Mouse (Mus musculus): Measurements from ENCODE around the gene Shtn1. TPM values are rescaled to one million over a fixed set of nuclear protein-coding genes. Genes with fewer than 3 reads are reported as not detected.

The Shtn1 gene
- total RNA-seq (2021): 1 to 10 TPM; 1.0 to 1.1 TPM
- long read RNA-seq, experiment 1: 0 reads
- long read RNA-seq, experiment 2, partial matches to known transcripts: 0 of 1 reads
- long read RNA-seq, experiment 2, other reads (novel, unspliced or antisense): 1 of 1 reads

DNA sequence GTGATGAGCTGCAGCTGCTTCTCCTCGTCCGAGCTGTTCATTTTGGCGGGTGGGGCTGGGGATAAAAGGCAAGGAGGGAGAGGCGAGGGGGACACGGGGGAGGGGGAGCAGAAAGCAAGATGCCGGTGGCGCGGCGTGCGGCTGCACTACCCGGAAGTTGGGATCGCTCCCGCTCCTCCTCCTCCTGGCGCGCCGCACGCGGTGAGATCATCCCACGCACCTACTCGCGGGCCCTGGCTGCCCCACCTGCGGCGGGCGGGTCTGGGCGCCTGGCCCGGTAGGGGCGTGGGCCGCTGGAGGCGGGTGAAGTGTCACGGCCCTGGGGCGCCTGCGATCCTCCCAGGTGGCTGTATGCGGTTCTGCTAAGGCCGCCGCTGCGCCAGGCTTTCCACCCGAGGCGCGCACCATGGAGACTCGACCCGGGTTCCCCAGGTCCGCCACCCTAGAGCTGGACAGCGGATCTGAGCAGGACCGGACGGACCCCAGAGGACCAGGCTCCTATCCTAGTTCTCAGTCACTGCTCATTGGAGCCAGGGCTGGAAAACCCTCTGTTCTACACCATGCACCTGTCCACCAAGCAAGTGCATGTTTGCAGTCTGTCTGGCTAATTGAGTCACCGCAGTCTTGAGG is at the start of gene Shtn1:
TSS of gene Shtn1 (minus strand) at position 629 of the 630 bp plus-strand sequence.
- DNase-seq: peak; percentile 7

DNA sequence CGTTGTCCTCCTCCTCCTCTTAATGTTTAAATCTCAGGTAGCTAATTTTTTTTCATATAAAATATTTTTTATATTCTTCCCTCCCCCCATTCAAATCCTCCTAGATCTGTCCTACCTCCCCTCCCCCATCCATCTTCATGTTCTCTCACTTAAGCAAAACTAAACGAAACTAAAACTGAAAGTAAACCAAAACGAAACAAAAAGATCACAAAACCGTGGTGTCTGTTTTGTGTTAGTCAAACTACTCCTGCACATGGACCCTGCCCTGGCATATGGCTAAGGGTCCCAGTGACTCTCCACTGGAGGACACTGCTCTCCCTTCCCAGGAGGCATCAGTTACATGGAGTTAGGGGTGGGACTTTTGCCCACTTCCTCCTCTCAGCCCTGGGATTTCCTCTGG is 38.3 kb upstream of the Shtn1 start:
- no peak for DNase-seq

DNA sequence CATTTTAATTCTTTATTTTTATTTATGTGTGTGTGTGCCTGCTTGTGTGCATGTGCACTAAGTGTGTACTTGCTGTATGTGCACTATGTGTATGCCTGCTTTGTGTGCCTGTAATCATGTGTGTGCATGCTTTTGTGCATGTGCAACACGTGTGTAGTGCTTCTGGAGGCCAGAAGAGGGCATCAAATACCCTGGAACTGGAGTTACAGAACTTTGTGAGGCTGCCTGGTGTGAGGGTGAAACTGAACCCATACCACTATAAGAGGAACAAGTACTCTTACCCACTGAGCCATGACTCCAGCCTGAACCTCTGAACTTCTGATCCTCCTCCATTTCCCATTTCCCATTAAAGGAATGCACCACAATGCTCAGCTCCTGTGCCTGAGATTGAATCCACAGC is 34.0 kb upstream of the Shtn1 start:
- no peak for DNase-seq

DNA sequence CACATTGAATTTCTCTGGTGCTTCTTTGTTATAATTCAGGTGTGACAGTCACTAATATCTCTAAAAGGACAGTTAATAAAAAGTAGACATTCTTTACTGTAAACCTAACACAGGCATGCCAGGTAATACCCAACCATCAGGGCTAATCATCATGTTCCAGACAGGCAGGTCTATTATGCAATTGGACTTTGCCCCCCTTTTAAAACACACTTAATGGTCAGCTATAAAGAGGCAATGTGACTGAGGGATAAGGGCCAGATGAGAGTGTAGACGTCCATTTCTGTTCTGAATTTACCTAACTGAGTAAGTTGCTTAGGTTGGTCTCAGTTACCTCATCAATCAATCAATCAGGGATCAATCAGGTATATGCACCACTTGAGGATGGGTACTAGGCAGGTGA is 22.4 kb upstream of the Shtn1 start:
- no peak for DNase-seq

DNA sequence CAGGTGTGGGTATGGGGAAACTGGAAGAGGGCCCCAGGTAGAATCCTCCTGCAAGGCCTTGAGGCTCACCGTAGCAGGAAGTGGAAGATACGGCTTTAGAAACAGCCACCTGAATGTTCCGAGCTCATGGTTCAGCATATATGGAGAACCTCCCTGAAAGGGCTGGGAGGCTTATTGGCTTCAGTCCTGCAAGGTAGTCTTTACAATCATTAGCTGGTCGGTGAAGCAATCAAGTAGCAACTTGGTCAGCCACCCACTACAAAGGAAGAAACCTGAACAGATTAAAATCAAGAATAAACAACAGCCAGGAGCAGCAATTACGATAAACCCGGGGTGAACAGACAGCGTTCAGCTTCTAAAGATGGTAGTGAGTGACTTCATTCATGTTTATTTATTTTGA is 16.4 kb upstream of the Shtn1 start:
- no peak for DNase-seq

DNA sequence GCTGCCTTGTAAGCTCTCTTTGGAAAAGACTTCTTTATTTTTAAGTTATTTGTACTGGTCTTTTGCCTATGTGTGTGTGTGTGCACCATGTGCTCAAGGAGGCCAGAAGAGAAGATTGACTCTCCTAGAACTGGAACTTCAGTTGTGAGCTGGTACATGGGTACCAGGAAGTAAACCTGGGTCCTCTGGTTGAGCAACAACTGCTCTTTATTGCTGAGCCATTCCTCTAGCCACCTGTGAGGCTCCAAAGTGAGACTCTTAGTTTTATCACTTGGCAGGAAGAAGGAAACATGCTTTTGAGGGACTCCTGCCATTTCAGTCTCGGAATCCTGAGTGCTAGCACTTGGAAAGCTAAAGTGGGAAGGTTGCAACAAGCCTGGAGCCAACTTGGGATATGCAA is 14.4 kb upstream of the Shtn1 start:
- DNase-seq: no peak

DNA sequence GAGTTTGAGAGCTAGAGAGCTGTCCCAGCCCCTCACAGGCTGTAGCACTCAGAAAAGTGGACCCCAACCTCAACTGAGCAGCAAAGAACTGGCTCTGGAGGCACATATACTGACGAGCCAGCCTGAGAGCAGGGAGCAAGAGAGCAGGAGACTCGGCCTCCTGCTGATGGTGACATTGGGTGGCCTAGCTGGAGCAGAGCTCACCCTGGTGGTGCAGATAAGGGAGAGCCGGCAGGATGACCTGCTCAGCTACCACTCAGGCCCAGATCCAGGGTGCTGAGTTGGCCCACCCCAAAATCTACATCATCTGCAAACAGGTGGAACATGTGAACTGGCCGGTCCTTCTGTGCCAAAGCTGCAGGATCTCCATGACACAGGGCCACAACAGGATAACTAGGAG is 8.4 kb upstream of the Shtn1 start:
- DNase-seq: no peak

DNA sequence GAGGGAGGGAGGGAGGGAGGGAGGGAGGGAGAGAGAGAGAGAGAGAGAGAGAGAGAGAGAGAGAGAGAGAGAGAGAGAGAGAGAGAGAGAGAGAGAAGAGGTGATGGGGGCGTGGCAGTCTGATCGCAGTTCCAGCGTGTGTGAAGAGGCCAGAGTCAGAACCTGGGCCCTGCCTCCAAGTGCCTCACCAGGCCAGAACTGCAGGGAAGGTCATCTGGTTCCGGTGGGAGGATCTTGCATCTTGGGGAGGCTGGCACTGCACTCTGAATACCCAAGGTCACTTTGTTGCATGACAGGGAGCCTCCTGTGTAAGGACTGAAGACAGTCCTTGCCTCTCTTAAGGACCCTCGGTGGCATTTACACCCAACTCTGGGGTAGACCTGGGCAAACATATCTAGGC is 231 bp upstream of the Shtn1 start:
- DNase-seq: no peak

DNA sequence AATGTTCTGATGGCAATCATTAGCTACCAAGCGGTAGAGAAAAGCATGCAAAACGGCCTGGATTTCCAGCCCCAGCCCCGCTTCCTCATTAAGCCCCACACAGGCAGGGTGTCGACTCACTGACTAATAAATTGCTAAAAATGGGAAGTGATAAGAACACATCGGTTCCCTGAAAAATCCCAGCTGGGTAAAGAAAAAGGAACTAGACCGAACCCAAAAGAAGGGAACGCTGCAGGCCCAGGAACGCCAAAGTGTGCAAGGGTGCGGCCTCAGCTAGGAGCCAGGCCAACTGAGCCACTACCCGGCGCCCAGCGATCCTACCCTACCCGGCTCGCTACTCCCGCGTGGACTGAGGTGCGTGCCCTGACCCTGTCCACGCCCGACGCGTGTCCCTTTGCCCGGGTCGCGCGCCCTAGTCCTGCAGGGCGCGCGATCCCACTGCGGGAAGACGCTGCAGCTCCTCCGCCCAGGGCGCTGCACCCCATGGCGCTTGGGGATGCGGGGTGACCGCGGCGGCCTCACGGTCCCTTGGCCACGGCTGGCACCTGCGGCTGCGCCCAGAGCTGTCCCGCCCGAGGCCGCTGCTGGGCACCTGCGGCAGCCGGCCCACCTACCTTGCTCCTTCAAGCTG is 944 bp downstream of the Shtn1 start:
- DNase-seq: no peak

DNA sequence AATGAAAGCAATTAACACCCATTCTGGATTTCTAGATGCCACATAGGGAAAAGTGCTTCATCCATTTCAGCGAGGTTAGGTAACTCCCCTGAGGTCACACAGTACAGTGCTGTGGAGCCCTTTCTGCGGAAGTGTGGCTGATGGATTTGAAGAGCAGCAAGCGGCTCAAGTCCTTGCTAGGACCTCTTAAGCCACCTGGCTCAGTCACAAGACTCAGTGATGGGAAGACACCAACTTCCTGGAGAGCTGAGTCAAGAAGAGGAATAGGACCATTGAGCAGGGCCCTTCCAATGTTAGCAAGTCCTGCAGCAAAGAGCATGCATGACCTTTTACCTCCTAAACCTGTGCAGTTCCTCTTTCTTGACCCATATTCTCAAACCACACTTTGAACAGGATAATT is 1.5 kb downstream of the Shtn1 start:
- no peak for DNase-seq

DNA sequence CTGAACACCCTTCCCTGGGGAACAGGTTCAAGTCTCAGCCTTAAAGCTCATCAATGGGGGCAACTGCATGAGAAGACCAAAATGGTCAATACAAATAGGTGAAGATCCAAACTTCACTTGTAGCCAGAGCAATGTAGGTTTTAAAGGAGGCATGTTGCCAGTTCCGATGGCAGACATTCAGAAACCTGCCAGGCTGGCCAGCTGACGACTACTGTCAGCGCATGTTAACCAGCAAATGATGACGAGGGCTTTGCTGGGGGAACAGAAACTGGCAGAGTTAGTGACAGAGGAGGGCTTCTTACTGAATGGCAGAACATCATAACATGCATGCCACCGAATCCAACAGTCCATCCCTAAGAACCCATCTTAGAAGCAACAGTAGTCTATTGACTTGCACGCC is 2.9 kb downstream of the Shtn1 start:
- DNase-seq: no peak

DNA sequence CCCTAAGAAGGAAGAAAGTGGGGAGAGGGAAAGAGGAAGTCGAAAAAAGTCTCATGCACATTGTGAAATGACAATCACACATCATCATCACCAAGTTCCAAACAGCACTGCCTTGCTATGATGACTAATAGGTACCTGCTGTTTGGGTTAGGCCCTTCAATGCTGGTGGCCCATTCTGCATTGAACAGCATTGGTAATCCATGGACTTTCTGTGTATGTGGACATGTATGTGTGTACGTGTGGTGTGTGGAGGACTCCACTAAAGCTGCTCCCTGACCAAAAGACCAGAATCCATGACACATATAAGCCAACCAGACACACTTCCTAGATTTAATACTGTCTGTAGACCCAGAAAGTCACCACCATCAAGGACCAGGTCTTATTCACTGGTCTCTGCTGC is 3.9 kb downstream of the Shtn1 start:
- no peak for DNase-seq

DNA sequence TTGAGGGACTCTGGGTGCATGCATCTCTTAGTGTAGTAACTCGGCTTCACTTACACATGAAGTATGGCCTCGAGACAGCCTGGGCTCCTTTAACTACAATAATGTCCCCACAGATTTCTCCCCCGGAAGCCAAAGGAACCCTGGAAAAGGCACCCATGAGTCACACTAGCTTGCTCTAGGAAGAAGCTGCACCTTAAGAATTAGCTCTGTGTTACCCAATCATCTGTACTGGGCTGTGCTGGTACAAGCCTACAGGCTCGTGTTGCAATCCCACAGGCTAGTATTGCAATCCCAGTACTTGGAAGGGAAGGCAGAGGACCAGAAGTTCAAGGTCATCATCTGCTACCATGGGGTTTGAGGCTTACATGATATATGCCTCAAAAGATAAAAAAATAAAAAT is 4.5 kb downstream of the Shtn1 start:
- DNase-seq: no peak

DNA sequence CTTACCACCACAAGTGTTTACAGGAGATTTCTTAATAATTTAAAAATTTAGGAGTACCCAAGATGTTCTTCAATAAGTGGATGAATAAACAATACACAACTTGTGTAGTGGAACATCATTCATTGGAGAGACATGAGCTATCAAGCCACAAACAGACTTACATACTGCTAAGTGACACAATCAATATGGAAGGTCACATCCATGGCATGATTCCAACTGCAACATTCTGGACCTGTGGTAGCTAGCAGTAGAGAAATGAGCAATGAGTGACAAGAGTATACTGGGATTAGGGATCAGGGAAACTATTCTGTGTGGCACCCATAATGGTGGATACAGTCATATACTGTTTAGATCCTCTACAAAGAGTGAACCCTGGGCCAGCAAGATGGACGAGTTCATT is 8.2 kb downstream of the Shtn1 start:
- no peak for DNase-seq

DNA sequence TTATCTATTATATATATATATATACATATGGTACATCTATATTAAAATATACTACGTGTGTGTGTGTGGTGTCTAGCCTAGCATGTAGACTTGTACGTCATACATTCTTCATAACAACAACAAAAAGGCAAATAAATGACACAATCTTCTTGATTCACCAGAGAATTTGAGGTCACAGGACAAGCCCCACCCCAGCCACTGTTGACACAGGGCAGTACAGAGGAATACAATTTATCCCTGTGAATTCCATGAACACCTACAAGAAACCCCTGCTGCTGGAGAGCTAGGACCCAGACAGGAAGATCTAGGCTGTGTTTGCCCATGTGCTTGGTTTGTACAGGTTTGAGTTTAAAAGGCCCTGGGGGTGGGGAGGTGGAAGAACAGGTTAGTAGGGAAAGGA is 9.2 kb downstream of the Shtn1 start:
- no peak for DNase-seq

DNA sequence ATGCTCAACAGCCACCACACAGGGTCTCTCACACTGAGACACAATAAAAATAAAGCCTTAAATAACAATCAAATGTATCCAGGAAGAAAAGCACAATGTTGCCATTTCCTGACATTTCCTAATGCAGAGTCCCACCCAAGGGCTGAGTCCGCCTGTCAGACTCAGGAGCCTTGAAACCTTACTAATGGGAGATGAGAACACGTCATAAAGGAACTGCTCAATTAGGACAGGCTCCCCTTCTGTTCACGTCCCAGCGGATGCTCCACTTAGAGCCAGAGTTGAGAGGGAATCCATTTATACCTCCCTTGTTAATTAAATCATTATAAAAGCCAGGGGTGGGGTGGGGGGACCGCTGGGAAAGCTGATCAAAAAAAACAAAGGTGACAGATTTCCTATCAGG is 9.8 kb downstream of the Shtn1 start:
- no peak for DNase-seq

DNA sequence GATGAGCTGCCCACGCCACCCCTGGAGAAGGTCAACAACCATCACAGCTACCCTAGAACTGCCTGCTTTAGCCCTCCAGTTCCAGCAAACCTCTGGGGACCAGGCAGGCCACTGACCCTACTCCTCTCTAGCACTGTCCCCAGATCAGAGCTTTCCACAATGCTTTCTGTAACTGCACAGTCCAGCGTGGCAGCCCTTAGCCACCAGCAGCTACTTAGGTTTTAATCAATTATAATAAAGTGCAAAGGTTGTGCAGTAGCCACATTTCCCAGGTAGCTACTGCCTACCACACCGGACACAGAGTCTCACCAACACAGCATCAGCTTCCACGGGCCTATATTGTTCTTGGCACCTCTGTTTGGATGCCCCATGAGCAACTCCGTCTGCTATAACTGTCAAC is 11.3 kb downstream of the Shtn1 start:
- no peak for DNase-seq

DNA sequence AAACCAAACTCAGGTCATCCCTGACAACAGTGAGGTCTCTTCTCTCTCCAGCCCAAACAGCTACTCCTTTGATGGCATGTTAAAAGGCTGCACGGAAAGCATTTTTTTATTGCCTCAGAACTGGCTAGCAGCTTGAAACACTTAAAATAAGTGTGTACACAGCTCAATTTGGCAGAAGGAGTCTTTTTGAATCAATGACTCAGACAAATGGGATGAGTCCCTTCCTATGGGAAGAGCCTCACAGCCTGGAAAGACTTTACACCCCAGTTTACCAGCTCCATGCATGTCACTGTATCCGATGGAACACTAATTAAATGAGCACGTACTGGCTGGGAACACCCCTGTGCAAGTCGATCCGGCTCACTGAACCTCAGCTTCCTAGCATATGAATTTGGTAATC is 12.3 kb downstream of the Shtn1 start:
- no peak for DNase-seq

DNA sequence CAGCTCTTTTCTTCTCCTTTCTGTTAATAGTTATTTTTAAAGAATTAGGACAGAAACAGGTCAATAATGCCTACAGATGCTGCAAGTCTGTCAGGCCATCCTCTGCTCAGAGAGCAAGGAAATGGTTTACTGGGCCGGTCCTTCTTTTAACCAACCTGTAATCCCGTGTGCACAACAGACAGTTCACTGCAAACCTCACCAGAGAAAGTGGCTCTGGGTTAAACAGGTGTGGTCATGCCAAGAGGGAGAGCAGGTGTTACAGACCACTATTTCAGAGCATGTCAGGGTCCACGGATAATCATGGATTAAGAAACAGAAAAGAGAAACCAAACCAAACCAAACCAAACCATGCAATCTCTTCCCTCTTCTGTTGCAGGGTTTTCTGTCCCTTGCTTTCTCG is 17.8 kb downstream of the Shtn1 start:
- no peak for DNase-seq

DNA sequence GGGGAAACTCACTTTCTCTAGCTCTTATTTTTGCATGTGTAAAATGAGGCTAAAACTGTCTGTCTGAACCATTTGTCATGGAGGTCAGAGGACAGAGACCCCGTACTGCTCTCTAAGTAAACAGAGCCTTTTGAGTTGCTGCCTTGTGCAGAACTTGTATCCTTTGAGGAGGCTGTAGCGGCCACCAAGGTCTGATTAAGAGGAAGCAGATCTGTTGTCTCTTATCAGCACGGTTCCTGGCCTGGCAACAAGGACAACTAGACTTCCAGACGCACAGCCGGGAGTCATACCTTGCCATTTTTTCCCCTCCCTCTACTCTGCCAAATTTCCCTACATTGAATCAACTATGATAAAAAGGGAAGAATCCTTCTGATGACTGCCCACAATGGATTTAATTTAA is 18.5 kb downstream of the Shtn1 start:
- no peak for DNase-seq

DNA sequence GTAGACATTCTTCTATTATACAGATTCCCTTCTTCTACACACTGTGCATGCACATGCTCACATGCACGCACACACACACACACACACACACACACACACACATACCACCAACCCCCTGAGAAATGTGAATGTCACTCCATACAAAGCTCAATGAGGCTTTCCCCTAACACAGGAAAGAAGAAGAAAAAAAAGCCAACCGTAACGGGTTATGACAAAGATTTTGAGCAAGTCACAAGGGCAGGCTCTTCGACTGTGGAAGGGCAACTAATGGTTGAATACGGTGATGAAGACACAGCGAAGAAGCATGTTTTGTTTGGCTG is 21.3 kb downstream of the Shtn1 start:
- no peak for DNase-seq

DNA sequence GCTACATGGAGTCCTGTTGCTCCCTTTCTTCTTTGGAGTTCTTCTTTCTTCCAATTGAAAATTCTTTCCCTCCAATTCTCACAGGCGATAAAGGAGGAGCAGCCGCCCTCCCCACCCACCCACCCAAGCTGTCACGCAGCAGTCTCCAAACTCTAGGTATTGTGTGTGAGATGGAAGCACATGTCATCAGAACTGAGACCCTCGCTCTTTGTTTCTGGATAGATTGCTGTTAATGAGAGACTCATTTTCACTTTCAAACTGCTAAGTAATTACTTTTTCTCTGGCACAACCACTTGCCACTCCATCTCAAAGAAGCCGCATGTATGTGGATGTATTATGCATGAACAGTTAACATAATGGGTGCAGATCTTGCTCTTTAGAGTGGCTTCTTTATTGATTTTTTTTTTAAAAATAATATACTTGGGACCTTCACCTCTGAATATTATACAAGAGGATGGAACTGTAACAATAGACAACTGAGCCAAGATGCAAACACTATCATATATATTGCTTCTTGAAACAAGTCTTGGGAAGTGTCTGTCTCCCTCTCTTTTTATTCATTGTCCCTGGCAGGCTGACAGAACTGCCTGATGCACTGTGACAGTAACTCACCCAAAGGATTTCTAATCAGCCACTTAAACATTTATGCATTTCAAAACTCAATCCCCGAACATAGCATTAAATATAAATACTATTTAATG is 21.8 kb downstream of the Shtn1 start:
- no peak for DNase-seq

DNA sequence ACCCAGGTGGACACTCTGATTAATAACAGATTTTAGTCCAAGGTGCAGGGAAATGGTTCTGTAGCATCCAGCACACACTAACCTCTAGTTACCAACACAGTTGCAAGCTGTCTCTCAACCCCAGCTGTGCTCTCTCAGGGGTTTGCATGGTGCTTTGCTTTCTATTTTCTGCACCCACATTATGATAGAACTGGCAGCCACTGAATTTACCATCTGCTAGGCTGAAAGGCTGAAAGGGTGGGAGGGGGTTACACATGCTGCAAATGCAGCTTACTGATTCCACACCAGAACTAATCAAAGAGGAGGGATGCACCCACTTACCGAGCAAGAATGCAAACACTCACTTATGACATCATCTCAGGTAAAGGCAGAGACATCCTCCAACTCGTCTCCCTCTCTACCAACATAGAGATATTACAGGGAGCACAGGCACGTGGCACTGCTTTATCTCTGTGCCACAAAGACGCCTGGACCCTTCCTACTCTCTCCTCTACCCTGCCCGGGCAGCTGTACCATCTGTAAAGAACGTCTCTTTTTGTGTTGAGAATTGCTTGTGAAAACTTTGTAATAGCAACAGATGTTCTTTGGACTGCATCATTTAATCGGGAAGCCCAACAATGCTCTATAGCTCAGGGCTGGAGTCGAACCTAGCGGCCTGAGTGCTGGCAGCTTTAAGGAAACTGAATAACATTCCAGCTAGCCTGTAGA is 23.0 kb downstream of the Shtn1 start:
- no peak for DNase-seq
